Mouse (Mus musculus): ENCODE measurements around the gene Myo16. TPM values are rescaled to one million over a fixed set of nuclear protein-coding genes. Genes with fewer than 3 reads are reported as not detected.

Myo16 gene
- total RNA-seq, 2 experiments from 2014 or later, result 31.3 to 39.1 TPM

DNA sequence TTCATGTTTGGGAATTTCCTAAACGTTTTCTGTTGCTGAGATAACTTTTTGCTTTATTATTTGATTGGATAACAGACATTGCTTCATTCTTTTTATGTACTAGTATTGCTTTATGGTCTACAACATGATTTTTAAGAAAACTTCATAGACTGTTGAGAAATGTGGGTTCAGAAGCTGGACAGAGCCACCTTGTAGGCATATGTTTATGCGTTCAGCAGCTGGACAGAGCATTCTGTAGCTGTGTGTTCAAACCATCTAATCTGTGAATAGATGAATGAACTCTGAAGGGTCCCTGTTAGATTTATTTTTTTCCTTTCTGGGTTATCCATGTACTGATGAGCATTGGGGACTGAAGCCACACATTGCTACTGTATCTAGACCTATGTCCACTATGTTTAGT, 102.0 kb downstream of the Myo16 start:
- DNase-seq (ENCODE audit: low spot score in 2 of 2), result no peak

GRCm38 (mm10) chr8:10256563-10256962, 102.9 kb downstream of the Myo16 start:
- intact Hi-C loops (cut with DNase I), result no loop called here
- DNase-seq (ENCODE audit: low spot score in 2 of 2), result no peak

More for the DNA sequence above, 102.0 kb downstream of the Myo16 start:
- intact Hi-C loops (cut with DNase I), result no loop called here

GRCm38 (mm10) chr8:10270094-10270493, 116.4 kb downstream of the Myo16 start:
- intact Hi-C loops (cut with DNase I), result no loop called here
- no peak for DNase-seq (ENCODE audit: low spot score in 2 of 2)

- intact Hi-C loops (cut with DNase I), result no loop called here
- no peak for DNase-seq (ENCODE audit: low spot score in 2 of 2)
These were observed 138.9 kb downstream of the Myo16 start for GRCm38 (mm10) chr8:10292600-10292999.

DNA sequence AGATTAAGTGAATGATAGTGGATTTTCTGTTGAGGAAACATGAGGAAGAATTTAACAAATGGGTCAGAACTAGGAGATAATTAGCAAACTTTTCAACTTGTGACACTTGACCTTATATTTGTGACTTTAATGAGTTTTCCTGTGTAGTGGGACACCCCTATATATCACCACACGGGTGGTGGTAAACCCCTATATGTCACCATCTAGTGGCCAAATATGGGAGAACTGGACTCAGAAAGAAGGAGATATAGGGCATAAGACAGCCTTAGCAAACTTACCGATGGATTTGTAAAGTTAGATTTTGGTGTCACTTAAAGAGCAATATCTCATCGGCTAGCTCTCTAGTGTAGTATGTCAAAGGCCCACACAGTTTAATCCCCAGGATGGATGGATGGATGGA, 147.1 kb downstream of the Myo16 start:
- intact Hi-C loops (cut with DNase I), result loop anchor here (5.0 kb wide), 3 partner anchors 68 to 323 kb away; partner anchors contain the start of genes Abhd13 and Lig4
- DNase-seq (ENCODE audit: low spot score in 2 of 2), result no peak

DNA sequence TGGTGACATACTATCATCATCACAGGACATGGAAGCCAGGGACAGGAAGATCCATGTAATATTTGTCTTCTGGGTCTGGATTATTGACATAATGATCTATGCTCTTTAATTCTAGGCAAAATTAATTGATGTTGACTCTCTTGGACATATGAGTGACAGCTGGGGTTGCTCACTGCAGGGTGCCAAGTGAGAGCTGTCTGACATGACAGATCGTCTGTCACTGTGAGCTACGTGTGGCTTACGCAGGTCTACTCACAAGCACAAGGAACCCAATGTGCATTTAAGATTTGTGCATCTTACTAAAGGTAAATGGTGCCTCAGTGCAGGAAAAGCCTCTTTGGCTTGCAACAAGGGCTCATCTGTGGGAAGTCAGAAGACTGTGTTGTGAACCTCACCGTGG, 149.3 kb downstream of the Myo16 start:
- DNase-seq (ENCODE audit: low spot score in 2 of 2), result no peak
- intact Hi-C loops (cut with DNase I), result loop anchor here (5.0 kb wide), 3 partner anchors 71 to 326 kb away; partner anchors contain the start of genes Abhd13 and Lig4

- DNase-seq (ENCODE audit: low spot score in 2 of 2), result no peak
- intact Hi-C loops (cut with DNase I), result loop anchor here (5.0 kb wide), 3 partner anchors 72 to 327 kb away; partner anchors contain the start of genes Abhd13 and Lig4
These were observed 150.3 kb downstream of the Myo16 start for GRCm38 (mm10) chr8:10303992-10304391.

DNA sequence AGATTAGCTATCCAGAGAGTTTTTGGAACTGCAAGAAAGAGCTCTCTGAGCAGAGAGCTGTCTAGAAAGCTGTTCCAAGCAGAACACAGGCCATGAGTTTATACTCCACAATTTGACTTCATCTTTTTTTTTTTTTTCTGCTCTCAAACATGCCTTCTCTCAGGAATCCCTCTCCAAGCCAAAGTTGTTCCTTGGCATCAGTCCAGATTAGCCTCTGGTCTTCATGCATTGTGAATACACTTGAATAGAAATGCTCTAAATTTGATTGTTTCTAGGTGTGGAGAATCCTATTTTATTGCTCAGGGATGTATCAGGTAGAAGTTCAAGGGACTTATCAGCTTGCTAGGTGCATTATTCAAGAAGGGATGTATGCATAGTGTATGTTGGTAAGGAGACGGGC, 151.0 kb downstream of the Myo16 start:
- intact Hi-C loops (cut with DNase I), result loop anchor here (5.0 kb wide), 3 partner anchors 72 to 327 kb away; partner anchors contain the start of genes Abhd13 and Lig4
- DNase-seq (ENCODE audit: low spot score in 2 of 2), result no peak

DNA sequence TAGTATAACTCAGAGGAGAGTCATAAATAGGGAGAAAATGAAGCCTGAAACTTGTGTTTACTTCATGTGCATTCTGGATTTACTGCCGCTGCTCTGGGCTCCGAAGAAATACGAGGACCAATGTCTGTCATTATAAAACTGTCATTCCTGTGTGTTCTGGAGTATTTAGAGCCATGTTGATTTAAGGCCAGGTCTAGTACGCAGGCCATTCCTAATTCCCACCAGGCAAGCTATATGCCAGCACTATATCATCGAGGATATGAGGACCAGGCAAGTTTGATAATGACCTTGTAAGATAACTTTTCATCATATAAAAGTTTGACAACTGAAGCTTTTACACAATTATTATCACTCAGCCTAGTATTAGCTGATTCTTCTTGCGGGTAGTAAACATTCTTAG, 153.6 kb downstream of the Myo16 start:
- DNase-seq (ENCODE audit: low spot score in 2 of 2), result no peak
- intact Hi-C loops (cut with DNase I), result no loop called here

DNA sequence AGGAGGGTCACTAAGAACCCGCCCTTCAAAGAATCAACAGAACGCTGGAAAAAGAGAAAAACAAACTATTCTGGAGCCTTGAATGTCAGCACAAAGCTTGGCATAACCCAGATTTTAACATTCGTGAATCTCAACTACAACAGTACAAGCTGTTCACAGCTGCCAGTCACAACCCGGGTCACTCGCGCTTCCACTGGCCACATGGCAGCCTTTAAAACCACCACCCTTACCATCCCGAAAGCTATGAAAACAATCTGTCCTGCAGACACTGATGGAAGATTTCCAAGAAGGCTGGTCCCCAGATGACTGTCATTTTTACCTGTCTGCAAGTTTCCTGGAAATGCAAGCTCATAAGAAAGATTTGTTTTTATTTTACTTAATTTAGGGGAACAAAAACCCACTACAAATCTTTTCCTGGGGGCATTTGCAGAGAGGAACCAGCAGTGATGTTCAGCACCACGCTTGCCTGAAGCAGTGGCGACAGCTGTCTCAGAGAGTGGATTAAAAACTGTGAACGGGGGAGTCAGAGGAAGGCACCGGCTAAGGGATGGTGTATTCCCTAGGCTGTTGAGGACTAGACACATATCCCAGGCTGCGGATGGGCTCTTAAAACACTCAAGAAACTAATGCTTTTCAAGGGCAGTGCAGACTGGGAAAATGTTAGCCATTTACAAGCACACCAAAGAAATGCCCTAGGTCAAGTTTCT, 154.2 kb downstream of the Myo16 start:
- DNase-seq (ENCODE audit: low spot score in 2 of 2), result peak; percentile 13
- intact Hi-C loops (cut with DNase I), result no loop called here

GRCm38 (mm10) chr8:10310470-10310869, 156.8 kb downstream of the Myo16 start:
- intact Hi-C loops (cut with DNase I), result no loop called here

DNA sequence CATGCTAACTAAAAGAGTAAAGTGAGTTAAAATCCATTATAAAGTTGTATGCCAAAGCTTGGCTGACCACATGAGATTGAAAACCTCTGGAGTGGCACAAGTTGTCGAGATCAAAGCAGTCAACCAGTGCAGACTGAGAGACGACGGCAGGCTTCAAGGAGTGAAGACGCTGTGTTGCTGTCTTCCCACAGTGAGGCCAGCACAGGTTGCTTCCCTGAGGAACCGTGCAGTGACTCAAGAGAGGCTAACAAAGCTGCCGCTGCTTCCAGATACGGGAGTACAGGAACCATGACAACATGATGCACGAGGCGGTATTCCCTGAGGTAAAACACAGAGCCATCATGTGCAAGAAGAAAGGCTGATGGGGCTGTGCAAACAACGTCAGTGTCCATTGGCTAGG, 158.6 kb downstream of the Myo16 start:
- intact Hi-C loops (cut with DNase I), result no loop called here

More at GRCm38 (mm10) chr8:10310470-10310869, 156.8 kb downstream of the Myo16 start:
- no peak for DNase-seq (ENCODE audit: low spot score in 2 of 2)

DNA sequence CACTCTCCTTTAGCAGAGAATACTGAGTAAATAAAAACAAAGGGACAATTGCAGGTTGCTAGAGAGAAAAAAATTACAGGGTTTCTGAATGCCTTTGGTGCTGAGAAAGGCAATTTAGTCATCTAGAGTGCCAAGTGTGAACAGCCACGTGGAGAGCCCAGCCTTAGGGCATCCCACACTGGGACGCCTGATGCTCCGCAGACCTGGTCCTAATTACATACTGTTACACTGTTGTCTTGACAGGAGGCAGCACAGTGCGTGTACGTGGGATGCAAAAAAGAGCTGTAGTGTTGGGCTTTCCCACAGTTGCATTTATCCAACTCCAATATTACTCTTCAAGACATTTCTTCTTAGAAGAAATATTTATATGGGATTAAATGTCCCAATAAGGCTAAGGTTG, 162.5 kb downstream of the Myo16 start:
- no peak for DNase-seq (ENCODE audit: low spot score in 2 of 2)
- intact Hi-C loops (cut with DNase I), result no loop called here

More for the DNA sequence above, 158.6 kb downstream of the Myo16 start:
- no peak for DNase-seq (ENCODE audit: low spot score in 2 of 2)

GRCm38 (mm10) chr8:10318103-10318502, 164.4 kb downstream of the Myo16 start:
- no peak for DNase-seq (ENCODE audit: low spot score in 2 of 2)
- intact Hi-C loops (cut with DNase I), result no loop called here

GRCm38 (mm10) chr8:10350451-10350850, 196.7 kb downstream of the Myo16 start:
- intact Hi-C loops (cut with DNase I), result no loop called here
- no peak for DNase-seq (ENCODE audit: low spot score in 2 of 2)

DNA sequence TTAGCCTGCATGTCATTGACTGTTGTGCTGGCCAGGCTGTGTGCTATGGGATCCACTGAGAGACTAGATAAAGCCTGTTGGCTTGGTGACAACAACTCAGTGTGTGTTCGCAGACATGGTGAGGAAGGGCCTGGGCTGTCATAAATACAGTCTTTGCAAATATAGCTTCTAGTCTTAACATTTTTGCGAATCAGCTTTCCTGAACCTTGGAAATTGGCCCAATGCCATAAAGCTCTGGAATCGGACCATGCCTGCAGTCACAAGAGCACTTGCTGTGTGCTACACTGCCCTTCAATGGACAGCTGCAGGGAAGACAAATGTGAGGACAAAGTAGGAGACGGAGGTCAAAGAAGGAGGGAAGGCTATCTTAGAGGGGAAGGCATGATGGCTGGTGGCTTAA, 205.0 kb downstream of the Myo16 start:
- DNase-seq (ENCODE audit: low spot score in 2 of 2), result no peak
- intact Hi-C loops (cut with DNase I), result no loop called here

GRCm38 (mm10) chr8:10362949-10363348, 209.2 kb downstream of the Myo16 start:
- no peak for DNase-seq (ENCODE audit: low spot score in 2 of 2)
- intact Hi-C loops (cut with DNase I), result no loop called here

DNA sequence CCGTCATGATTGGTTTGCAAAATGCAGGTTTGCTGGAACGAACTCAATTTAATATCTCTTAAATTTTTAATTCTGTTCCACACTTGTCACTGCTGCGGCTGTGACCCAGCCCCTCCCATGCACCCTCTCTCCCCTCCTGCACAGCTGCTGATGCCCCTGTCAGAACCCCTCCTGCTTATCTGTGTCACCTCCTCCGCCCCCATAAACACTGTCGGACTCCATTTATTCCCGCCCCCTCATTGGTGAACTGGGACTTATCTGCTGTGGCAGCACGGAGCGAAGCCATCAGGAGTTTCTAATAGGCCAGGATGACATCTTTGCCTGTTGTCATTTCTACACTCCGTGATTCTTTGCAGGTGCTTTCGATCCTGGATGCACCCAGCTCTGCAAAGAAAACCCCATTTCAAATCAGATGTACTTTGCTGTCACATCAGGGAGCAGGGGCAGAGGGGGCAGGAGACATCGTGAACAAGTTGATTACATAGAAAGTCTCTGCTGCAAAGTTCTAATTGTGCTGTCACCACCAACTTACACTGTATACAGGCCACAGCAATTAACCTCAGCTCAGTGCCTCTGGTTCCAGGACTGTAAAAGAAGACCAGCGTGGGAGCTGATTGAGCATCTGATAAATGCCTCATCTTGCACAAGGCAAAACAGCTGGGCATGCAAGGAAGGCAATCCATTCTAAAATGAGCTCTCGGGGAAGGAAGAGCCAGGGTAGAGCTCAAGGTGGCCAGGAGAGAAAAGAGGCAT, 210.1 kb downstream of the Myo16 start:
- intact Hi-C loops (cut with DNase I), result no loop called here
- DNase-seq (ENCODE audit: low spot score in 2 of 2), result no peak

DNA sequence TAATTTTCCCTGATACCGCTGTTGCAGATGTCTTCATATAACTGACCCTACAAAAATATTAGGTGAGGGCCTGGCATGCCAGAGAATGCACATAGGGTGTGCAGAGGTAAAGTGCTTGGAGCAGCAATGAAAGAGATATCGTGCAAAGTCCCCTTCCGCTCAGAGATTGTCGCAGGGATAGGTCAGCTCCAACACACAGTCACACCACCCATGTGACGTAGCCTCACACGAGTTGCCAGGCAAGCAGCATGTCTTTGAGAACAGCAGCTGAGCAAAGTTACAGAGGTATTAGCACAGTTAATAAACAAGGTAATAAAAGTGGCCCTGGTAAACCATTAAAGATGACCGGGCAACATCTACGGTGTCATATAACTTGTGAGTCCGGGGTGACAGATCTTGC, 212.4 kb downstream of the Myo16 start:
- DNase-seq (ENCODE audit: low spot score in 2 of 2), result no peak
- intact Hi-C loops (cut with DNase I), result no loop called here

- intact Hi-C loops (cut with DNase I), result no loop called here
- DNase-seq (ENCODE audit: low spot score in 2 of 2), result no peak
These were observed 218.9 kb downstream of the Myo16 start for GRCm38 (mm10) chr8:10372571-10372970.

DNA sequence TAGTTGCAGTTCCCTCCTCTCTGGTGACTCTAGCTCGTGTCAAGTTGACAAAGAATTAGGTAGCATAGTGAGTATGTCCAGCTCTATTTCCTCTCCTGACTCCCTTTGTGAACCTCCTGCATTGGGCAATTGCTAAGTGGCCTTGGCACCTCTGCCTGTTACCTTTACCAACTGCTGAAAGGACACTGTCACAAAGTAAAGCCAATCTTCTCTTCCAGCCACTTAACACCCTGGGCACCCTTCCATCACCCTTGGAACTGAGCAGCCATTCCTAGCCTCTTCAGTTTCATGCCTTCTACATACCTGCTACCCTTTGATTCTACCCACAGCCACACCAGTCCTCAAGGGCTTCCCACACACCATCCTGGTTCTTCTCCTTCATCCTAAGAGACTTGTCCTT, 233.4 kb downstream of the Myo16 start:
- intact Hi-C loops (cut with DNase I), result no loop called here

More for the DNA sequence above, 233.4 kb downstream of the Myo16 start:
- DNase-seq (ENCODE audit: low spot score in 2 of 2), result no peak
